Mouse (Mus musculus) bone marrow macrophage, adult 2 months (primary cell): ENCODE results near the gene Fhit.

Source experiments
- CTCF ChIP-seq: IDR thresholded peaks from 2 replicates; pipeline ENCODE4 v1.5.1; 2012; ENCODE audit warnings: low read depth, mild to moderate bottlenecking, low read length, moderate library complexity
- POLR2A ChIP-seq: IDR thresholded peaks from 2 replicates; pipeline ENCODE4 v1.6.1; 2012; ENCODE audit warnings: mild to moderate bottlenecking, low read depth, low read length, borderline replicate concordance

GRCm38 (mm10) chr14:10301497-10301896 is 860.3 kb downstream of the Fhit start:
- TF ChIP-seq POLR2A: no peak
- TF ChIP-seq CTCF: no peak
